Mouse (Mus musculus): ENCODE data around the gene Arhgap23. TPM values are rescaled to one million over a fixed set of nuclear protein-coding genes. Genes with fewer than 3 reads are reported as not detected.

Gene Arhgap23
- total and polyA plus RNA-seq, 3 experiments: 1.2 to 5.6 (median 4.2) TPM

DNA sequence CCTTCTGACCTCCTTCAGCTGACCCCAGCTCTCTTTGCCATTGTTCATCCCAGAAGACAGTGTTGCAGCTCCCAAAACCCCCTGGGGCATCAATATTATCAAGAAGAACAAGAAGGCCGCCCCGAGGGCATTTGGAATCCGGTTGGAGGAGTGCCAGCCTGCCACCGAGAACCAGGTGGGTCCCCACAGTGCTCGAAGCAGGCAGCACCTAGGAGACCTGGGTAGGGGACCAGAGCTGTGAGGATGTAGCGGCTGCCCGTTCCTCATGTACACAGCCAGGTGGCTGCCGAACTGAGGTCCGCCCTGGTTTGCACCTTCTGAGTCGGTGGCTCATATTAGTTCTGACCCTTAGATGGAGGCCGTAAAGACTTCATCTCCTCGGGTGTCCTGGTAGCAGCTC lies 50.6 kb downstream of the Arhgap23 start:
- dilution Hi-C loops (cut with MboI; ENCODE audit: extremely low pct_ligation_motif_present, extremely low pct_unique_long_range_greater_than_20kb, low sequenced_read_pairs) (no loop called here), in situ Hi-C loops (cut with MboI; ENCODE audit: low pct_ligation_motif_present, low pct_unique_long_range_greater_than_20kb, low sequenced_read_pairs) (loop anchor here (5.0 kb wide), 1 partner anchor 59 kb away; no protein-coding TSS in a partner anchor)
- no peak for TF ChIP-seq POLR2AphosphoS2 (IDR thresholded peaks at IDR 0.05; ENCODE audit: low read depth, low read length)
- no peak for TF ChIP-seq USF2 (conservative IDR thresholded peaks at IDR 0.05; ENCODE audit: low read depth, low read length)
- TF ChIP-seq CTCF (conservative IDR thresholded peaks at IDR 0.05 in 1 of 2, IDR thresholded peaks at IDR 0.05 in 1 of 2; ENCODE audit: low read depth in 2 of 2, low read length in 2 of 2): no peak
- TF ChIP-seq ETS1 (conservative IDR thresholded peaks at IDR 0.05; ENCODE audit: low read depth, low read length): no peak
- no peak for TF ChIP-seq E2F4 (IDR thresholded peaks at IDR 0.05; ENCODE audit: insufficient replicate concordance, low read depth, low read length)
- no peak for TF ChIP-seq UBTF (IDR thresholded peaks at IDR 0.05; ENCODE audit: low read depth, low read length)
- no peak for TF ChIP-seq EP300 (IDR thresholded peaks at IDR 0.05; ENCODE audit: low read length)
- TF ChIP-seq TCF12 (IDR thresholded peaks at IDR 0.05; ENCODE audit: low read depth, low read length): no peak
- no peak for TF ChIP-seq SIN3A (IDR thresholded peaks at IDR 0.05; ENCODE audit: low read length)

DNA sequence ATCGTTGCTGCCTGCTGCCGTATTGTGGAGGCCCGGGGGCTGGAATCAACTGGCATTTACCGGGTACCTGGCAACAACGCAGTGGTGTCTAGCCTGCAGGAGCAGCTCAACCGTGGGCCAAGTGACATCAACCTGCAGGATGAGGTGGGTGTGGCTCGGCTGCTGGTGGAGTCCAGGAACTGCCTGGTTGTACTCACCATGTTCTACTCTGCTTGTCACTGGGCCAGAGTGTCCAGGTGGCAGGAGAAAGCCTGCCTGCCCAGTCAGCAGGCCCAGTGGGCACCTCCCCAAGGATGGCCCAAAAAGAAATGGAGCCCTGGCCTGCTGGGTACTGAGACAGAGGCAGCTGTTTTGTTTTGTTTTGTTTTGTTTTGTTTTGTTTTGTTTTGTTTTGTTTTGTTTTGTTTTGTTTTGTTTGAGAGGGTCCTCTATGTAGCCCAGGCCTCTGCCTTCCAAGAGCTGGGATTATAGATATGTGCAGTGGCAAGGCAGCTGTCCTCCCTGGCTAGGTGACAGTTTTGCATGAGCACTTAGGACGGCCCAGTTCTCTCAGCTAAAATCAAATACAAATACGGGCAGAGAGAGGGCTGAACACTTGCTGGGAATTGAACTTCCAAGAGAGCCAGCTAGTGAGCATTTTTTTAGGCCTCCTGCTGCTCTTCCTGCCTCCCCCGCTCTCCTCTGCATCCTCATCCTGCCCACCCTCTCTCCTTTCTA lies 51.3 kb downstream of the Arhgap23 start:
- no peaks in the 10 kb centered on the region for H3K79me2 ChIP-seq (replicated peaks; ENCODE audit: control insufficient read depth, extremely low read depth, insufficient read depth, poor library complexity, severe bottlenecking)
- H3K9me3 ChIP-seq (replicated peaks; ENCODE audit: low read length): no peaks in the 10 kb centered on the region
- no peak overlapping the region for H3K27ac ChIP-seq (ENCODE audit: insufficient read depth, low read depth)
- H3K4me1 ChIP-seq (ENCODE audit: control insufficient read depth in 1 of 2, insufficient read depth in 2 of 2): peaks cover 4 to 9% of the 10 kb centered on the region in 2 experiments
- no peak for TF ChIP-seq TBP (conservative IDR thresholded peaks at IDR 0.05; ENCODE audit: low read depth, low read length)
- TF ChIP-seq UBTF (IDR thresholded peaks at IDR 0.05; ENCODE audit: low read depth, low read length): no peak
- TF ChIP-seq RAD21 (IDR thresholded peaks at IDR 0.05; ENCODE audit: low read depth, low read length): no peak
- no peak for TF ChIP-seq USF1 (IDR thresholded peaks at IDR 0.05; ENCODE audit: low read depth, low read length)
- TF ChIP-seq MAX (IDR thresholded peaks at IDR 0.05; ENCODE audit: low read length): no peak
- no peak for TF ChIP-seq BHLHE40 (IDR thresholded peaks at IDR 0.05; ENCODE audit: low read depth, low read length)
- TF ChIP-seq KAT2A (IDR thresholded peaks at IDR 0.05; ENCODE audit: insufficient replicate concordance, low read length): no peak
- TF ChIP-seq JUN (IDR thresholded peaks at IDR 0.05; ENCODE audit: insufficient read depth, low read depth, low read length): no peak
- TF ChIP-seq RCOR1 (conservative IDR thresholded peaks at IDR 0.05; ENCODE audit: low read depth, low read length): no peak
- no peak for TF ChIP-seq SMC3 (IDR thresholded peaks at IDR 0.05; ENCODE audit: low read depth, low read length)
- TF ChIP-seq ZNF384 (IDR thresholded peaks at IDR 0.05; ENCODE audit: low read depth, low read length): no peak
- no peak for TF ChIP-seq CHD1 (IDR thresholded peaks at IDR 0.05; ENCODE audit: low read depth, low read length)
- no peaks in the 10 kb centered on the region for H3K27me3 ChIP-seq (replicated peaks)
- H3K36me3 ChIP-seq (replicated peaks in 1 of 2; ENCODE audit: control insufficient read depth in 1 of 2, insufficient read depth in 1 of 2, low read length in 1 of 2): peaks cover 16 to 74% of the 10 kb centered on the region in 2 experiments
- in situ Hi-C loops (cut with MboI; ENCODE audit: low pct_ligation_motif_present, low pct_unique_long_range_greater_than_20kb, low sequenced_read_pairs): loop anchor here (5.0 kb wide), 1 partner anchor 59 kb away; no protein-coding TSS in a partner anchor
- no peak overlapping the region for H3K9ac ChIP-seq (ENCODE audit: insufficient read depth, low read depth)
- H3K4me3 ChIP-seq (replicated peaks in 1 of 3; ENCODE audit: low read depth in 2 of 3, low read length in 2 of 3, poor library complexity in 1 of 3): no peak overlapping the region
- H3K4me2 ChIP-seq (ENCODE audit: insufficient read depth, low read depth, poor library complexity, severe bottlenecking): no peak overlapping the region
- dilution Hi-C loops (cut with MboI; ENCODE audit: extremely low pct_ligation_motif_present, extremely low pct_unique_long_range_greater_than_20kb, low sequenced_read_pairs): no loop called here
- no peak for DNase-seq (ENCODE audit: extremely low read depth)

More for the DNA sequence above, 50.6 kb downstream of the Arhgap23 start:
- Histone ChIP-seq H3K4me3 (replicated peaks in 1 of 3; ENCODE audit: low read depth in 2 of 3, low read length in 2 of 3, poor library complexity in 1 of 3) (no peak overlapping the region), H3K9ac (ENCODE audit: insufficient read depth, low read depth) (no peak overlapping the region), H3K79me2 (replicated peaks; ENCODE audit: control insufficient read depth, extremely low read depth, insufficient read depth, poor library complexity, severe bottlenecking) (no peaks in the 10 kb centered on the region), H3K4me2 (ENCODE audit: insufficient read depth, low read depth, poor library complexity, severe bottlenecking) (no peak overlapping the region), H3K36me3 (replicated peaks in 1 of 2; ENCODE audit: control insufficient read depth in 1 of 2, insufficient read depth in 1 of 2, low read length in 1 of 2) (peaks cover 16 to 75% of the 10 kb centered on the region in 2 experiments), H3K27me3 (replicated peaks) (no peaks in the 10 kb centered on the region), H3K27ac (ENCODE audit: insufficient read depth, low read depth) (no peak overlapping the region), H3K4me1 (ENCODE audit: control insufficient read depth in 1 of 2, insufficient read depth in 2 of 2) (peaks cover 4 to 9% of the 10 kb centered on the region in 2 experiments), H3K9me3 (replicated peaks; ENCODE audit: low read length) (no peaks in the 10 kb centered on the region)
- no peak for DNase-seq (ENCODE audit: extremely low read depth)
